Mouse (Mus musculus): ENCODE measurements at regions not wholly inside any gene's neighbourhood (a gene's known extent, or its start where the extent isn't known, plus 50 kb on each side); places are given as distances from the start of the nearest gene placed in this dataset.
A peak's percentile ranks its signal among the peaks of the same experiment; 100 is the strongest.

- DNase-seq (ENCODE audit: low spot score), result peak; percentile 63
- Histone ChIP-seq H3K4me1 (peaks cover 5% of the 10 kb centered on the region; the same call in 1 of the 2 replicates), H3K36me3 (no peaks in the 10 kb centered on the region), H3K27me3 (ENCODE audit: insufficient read depth, poor library complexity, severe bottlenecking) (peaks cover 8% of the 10 kb centered on the region; the same call in 1 of the 2 replicates), H3K4me3 (no peak overlapping the region), H3K9me3 (no peaks in the 10 kb centered on the region), H3K27ac (no peak overlapping the region)
- 79% methylated on average over 13 of the region's 13 CpGs for WGBS
Observed at GRCm38 (mm10) chr9:98673461-98674114, 72.1 kb upstream of the Mrps22 start.

- WGBS, result 36% methylated on average over 9 of the region's 9 CpGs
- no peak for DNase-seq (ENCODE audit: low spot score)
Observed at GRCm38 (mm10) chr9:98672361-98672760, 70.9 kb upstream of the Mrps22 start.

GRCm38 (mm10) chr9:98668423-98669330 lies 67.2 kb upstream of the Mrps22 start:
- Histone ChIP-seq H3K4me3 (no peak overlapping the region), H3K9me3 (no peaks in the 10 kb centered on the region), H3K27ac (no peak overlapping the region), H3K27me3 (ENCODE audit: insufficient read depth, poor library complexity, severe bottlenecking) (no peaks in the 10 kb centered on the region), H3K4me1 (no peaks in the 10 kb centered on the region), H3K36me3 (no peaks in the 10 kb centered on the region)
- no peak for DNase-seq (ENCODE audit: low spot score)
- 76% methylated on average over 23 of the region's 23 CpGs for WGBS

More at GRCm38 (mm10) chr9:98672361-98672760, 70.9 kb upstream of the Mrps22 start:
- no peaks in the 10 kb centered on the region for H3K9me3 ChIP-seq
- H3K27ac ChIP-seq, result no peak overlapping the region
- no peak overlapping the region for H3K4me3 ChIP-seq
- H3K4me1 ChIP-seq, result peaks cover 5% of the 10 kb centered on the region; the same call in 1 of the 2 replicates
- H3K27me3 ChIP-seq (ENCODE audit: insufficient read depth, poor library complexity, severe bottlenecking), result peaks cover 8% of the 10 kb centered on the region; the same call in 1 of the 2 replicates
- H3K36me3 ChIP-seq, result no peaks in the 10 kb centered on the region

GRCm38 (mm10) chr9:98667072-98667471 lies 65.6 kb upstream of the Mrps22 start:
- Histone ChIP-seq H3K4me1 (no peaks in the 10 kb centered on the region), H3K27me3 (ENCODE audit: insufficient read depth, poor library complexity, severe bottlenecking) (no peaks in the 10 kb centered on the region), H3K9me3 (no peaks in the 10 kb centered on the region), H3K36me3 (no peaks in the 10 kb centered on the region), H3K27ac (no peak overlapping the region), H3K4me3 (no peak overlapping the region)
- 62% methylated on average over 3 of the region's 3 CpGs for WGBS
- DNase-seq (ENCODE audit: low spot score), result no peak

- 71% methylated on average over 3 of the region's 3 CpGs for WGBS
- Histone ChIP-seq H3K4me3 (no peak overlapping the region), H3K9me3 (no peaks in the 10 kb centered on the region), H3K27me3 (ENCODE audit: insufficient read depth, poor library complexity, severe bottlenecking) (no peaks in the 10 kb centered on the region), H3K4me1 (no peaks in the 10 kb centered on the region), H3K36me3 (no peaks in the 10 kb centered on the region), H3K27ac (no peak overlapping the region)
- no peak for DNase-seq (ENCODE audit: low spot score)
Observed at GRCm38 (mm10) chr9:98663011-98663410, 61.6 kb upstream of the Mrps22 start.

- Histone ChIP-seq H3K9me3 (no peaks in the 10 kb centered on the region), H3K36me3 (no peaks in the 10 kb centered on the region), H3K27ac (no peak overlapping the region), H3K4me1 (no peaks in the 10 kb centered on the region), H3K27me3 (ENCODE audit: insufficient read depth, poor library complexity, severe bottlenecking) (peaks cover 15% of the 10 kb centered on the region; the same call in 1 of the 2 replicates), H3K4me3 (no peak overlapping the region)
- DNase-seq (ENCODE audit: low spot score), result no peak
- 70% methylated on average over 2 of the region's 2 CpGs for WGBS
Observed at GRCm38 (mm10) chr9:98651681-98652080, 50.2 kb upstream of the Mrps22 start.

Data from heart, embryonic 10.5 days (tissue).